Mouse (Mus musculus): ENCODE results near the gene Calr.

- TF ChIP-seq CTCF (IDR thresholded peaks at IDR 0.05) = peak; percentile 72
- TF ChIP-seq EP300 (IDR thresholded peaks at IDR 0.05) = no peak
Observed at GRCm38 (mm10) chr8:84845355-84846093, 1.2 kb downstream of the Calr start.
